Mouse (Mus musculus): ENCODE measurements around the gene Hist1h2ah.

Hist1h2ah gene

GRCm38 (mm10) chr13:22008707-22009106, 26.7 kb downstream of the Hist1h2ah start:
- DNase-seq: no peak

- no peak for DNase-seq
These were observed 27.5 kb downstream of the Hist1h2ah start for GRCm38 (mm10) chr13:22007872-22008271.

DNA sequence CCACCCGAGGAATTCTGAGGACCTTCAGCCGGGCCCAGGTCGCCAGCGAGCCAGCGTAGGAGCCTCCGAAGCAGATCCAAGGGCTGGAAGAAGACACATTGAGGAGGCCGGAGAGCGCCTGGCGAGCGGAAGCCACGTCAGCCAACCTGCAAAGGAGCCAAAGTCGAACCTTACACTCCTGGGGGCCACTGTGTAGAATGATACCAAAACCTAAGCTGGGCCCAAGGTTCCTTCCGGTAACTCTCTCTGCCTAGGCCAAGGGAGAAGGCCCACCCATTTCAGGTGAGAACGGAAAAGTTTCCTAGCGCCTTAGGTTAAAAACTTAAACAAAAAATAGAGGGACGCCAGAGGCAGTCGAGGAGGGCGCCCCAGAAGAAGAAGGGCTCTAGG, 28.3 kb downstream of the Hist1h2ah start:
- no peak for DNase-seq

- DNase-seq: peak; percentile 85 to 88
These were observed 28.8 kb downstream of the Hist1h2ah start for GRCm38 (mm10) chr13:22006334-22007120.

- peak in 1 of 2 experiments; percentile 60 for DNase-seq
These were observed 29.6 kb downstream of the Hist1h2ah start for GRCm38 (mm10) chr13:22005605-22006333.

DNA sequence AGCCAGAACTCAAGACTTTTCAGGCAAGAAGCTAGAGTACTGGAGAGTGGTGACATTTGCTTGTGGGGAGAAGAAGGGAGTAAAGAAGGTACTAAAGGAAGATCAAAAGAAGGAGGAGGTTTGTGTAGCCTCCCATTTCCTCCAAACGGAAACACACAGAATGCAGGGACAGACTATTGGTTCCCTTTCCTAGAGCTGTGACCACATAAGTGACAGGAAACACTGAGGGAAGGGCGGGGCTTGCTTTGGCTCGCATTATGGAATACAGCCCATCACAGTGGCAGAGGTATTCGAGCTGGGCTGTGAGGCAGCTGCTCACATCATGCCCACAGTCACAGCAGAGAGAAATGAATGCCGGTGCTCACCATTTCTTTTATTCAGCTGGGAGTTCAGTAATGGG, 33.5 kb downstream of the Hist1h2ah start:
- no peak for DNase-seq

- DNase-seq: peak in 1 of 2 experiments; percentile 21
These were observed 34.0 kb downstream of the Hist1h2ah start for GRCm38 (mm10) chr13:22001346-22001745.

- no peak for DNase-seq
These were observed 36.2 kb downstream of the Hist1h2ah start for GRCm38 (mm10) chr13:21999147-21999546.

- no peak for DNase-seq
These were observed 37.0 kb downstream of the Hist1h2ah start for GRCm38 (mm10) chr13:21998412-21998811.

- no peak for DNase-seq
These were observed 37.5 kb downstream of the Hist1h2ah start for GRCm38 (mm10) chr13:21997821-21998220.

DNA sequence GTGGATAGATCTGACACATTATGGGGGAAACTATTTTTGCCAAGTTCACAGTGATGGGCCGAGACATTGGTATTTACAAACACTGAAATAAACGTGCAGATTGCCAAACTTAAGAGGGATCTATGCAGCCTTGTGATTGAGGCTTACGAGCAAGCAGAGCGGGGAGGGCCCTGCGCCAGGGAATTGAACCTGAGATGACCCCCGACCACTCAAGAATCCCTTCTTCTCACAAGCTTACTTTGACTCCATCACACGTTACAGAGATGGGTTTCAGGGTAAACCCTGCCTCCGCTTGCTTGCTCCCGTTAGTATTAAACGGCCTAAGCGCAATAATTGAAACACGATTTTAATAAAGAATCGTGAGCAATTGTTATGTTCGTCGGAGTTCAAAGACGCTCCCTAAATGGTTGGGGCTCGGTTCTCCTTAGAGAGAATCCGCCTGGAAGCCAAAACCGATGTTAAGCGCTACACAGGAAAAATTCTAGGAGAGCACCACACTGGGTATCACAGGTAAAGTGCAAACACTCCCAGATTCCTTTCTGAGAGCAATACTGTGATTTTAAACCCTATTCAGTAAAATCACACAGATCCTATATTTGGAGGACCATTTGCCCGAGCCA, 38.1 kb downstream of the Hist1h2ah start:
- no peak for DNase-seq

DNA sequence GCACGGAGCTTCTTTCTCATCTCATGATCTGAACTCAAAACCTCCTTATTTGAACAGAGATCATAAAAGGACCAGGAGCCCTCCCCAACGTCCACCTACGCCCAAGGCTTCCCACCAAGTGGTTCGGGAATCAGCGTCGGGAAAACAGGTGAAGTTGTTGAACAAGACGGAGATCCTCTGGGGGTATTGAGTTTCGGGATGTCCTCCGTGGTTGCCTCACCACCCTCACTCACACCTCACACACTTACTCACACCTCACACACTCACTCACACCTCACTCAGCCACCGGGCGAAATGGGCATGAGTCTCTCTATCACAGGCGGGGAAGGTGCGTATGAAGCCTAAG, 38.6 kb downstream of the Hist1h2ah start:
- no peak for DNase-seq

DNA sequence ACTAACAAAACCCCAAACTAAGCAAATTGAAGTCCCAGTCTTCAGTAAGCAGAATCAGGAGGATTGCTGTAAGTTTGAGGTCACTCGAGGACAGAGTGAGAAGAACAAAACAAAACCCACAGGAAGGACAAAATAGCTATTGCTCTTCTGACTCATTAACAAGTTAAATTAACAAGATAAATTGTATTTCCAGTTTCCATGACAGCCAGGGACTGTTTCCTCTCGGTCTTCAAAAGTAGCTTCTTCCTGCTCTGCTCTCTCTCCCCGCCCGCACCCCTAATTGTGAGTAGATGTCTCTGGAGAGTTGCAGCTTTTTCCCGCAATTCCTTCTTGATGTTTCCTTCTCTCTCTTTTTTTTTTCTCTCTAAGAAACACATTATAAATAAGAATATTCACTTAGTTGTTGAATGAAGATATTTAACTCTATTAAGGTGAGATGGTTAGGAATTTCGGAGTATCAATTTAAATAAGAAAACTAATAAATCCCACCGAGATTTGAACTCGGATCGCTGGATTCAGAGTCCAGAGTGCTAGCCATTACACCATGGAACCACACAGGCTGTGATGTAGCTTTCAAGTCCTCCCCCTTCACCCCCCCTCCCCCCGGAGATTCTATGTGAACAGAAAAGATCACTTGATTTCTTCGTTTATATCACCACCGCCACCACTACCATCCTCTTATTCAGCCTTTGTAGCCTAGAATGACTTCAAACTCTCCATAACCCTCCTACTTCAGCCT, 39.1 kb downstream of the Hist1h2ah start:
- DNase-seq: peak; percentile 52 to 58

GRCm38 (mm10) chr13:21995331-21995914, 39.9 kb downstream of the Hist1h2ah start:
- DNase-seq: peak; percentile 65 to 70

GRCm38 (mm10) chr13:21994896-21995295, 40.5 kb downstream of the Hist1h2ah start:
- DNase-seq: no peak

DNA sequence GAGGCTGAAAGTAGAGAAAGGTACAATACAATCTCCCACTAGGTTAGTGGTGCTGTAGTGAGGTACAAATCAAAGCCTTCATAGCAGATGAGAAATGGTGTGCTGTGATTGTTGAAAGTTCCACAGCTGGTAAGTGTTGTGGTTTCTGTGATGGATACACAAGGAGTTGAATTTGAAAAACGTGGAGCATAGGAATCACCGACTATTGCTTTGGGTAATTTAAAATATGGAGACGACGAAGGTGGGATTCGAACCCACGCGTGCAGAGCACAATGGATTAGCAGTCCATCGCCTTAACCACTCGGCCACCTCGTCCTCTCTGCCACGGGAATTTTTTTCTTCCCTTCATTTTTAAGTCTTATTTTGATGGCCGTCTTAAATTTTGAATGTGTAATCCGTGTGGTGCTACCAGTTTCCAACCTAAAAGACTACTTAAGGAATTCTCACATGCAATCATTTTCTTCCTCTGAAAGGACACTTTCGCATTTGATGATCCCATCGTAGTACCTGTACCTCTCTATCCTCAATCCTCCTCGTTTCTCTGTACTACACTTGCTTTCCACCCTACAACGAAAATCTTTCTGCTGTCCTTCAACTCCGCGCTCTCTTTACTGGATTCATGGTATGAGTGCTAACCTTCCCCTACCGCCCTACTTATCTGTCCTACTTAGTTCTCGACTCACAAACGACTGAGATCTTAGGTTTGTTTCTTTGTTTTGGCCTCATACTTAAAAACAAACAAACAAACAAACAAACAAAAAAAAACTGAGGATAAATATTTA, 41.2 kb downstream of the Hist1h2ah start:
- peak; percentile 68 to 69 for DNase-seq

- no peak for DNase-seq
These were observed 42.8 kb downstream of the Hist1h2ah start for GRCm38 (mm10) chr13:21992550-21992949.
